Mouse (Mus musculus): ENCODE results near the gene Gm10229. TPM values are rescaled to one million over a fixed set of nuclear protein-coding genes. Genes with fewer than 3 reads are reported as not detected.
"Not testable (repeated sequence)": the region's sequence is repeated elsewhere in the genome, so short reads cannot be mapped to it uniquely, and the experiment has no call there.

The Gm10229 gene
- total RNA-seq (2021): not detected
- long read RNA-seq, experiment 1: 0 reads
- long read RNA-seq, experiment 2: 0 reads

GRCm38 (mm10) chr16:89014984-89015383, at the start of gene Gm10229:
TSS of gene Gm10229 (plus strand) at chr16:89015284.
- intact Hi-C loops (cut with DNase I); DNase-seq: not testable (repeated sequence)

- no peak for DNase-seq
- intact Hi-C loops (cut with DNase I): no loop called here
These were observed 4.4 kb upstream of the Gm10229 start, which contains the start of gene Krtap22-2 for GRCm38 (mm10) chr16:89010659-89011058. TSS of gene Krtap22-2 (minus strand) at chr16:89010759.

- DNase-seq: no peak
- intact Hi-C loops (cut with DNase I): no loop called here
These were observed 1.1 kb upstream of the Gm10229 start for GRCm38 (mm10) chr16:89013973-89014372.

GRCm38 (mm10) chr16:89031399-89031798, 16.3 kb downstream of the Gm10229 start, which contains the start of gene Krtap6-1:
TSS of gene Krtap6-1 (plus strand) at chr16:89031699.
- intact Hi-C loops (cut with DNase I); DNase-seq: not testable (repeated sequence)

- intact Hi-C loops (cut with DNase I); DNase-seq: not testable (repeated sequence)
These were observed 26.3 kb downstream of the Gm10229 start, which contains the start of gene Gm10228 for GRCm38 (mm10) chr16:89041372-89041771. TSS of gene Gm10228 (minus strand) at chr16:89041472.

- no peak for DNase-seq
- intact Hi-C loops (cut with DNase I): no loop called here
These were observed 32.7 kb downstream of the Gm10229 start, which contains the start of gene Krtap6-5 for GRCm38 (mm10) chr16:89047783-89048182. TSS of gene Krtap6-5 (minus strand) at chr16:89047883.

- intact Hi-C loops (cut with DNase I): not testable (repeated sequence)
These were observed 48.8 kb downstream of the Gm10229 start, which contains the start of gene 1110025L11Rik for GRCm38 (mm10) chr16:89063902-89064301. TSS of gene 1110025L11Rik (minus strand) at chr16:89064002.

More at GRCm38 (mm10) chr16:89063902-89064301, 48.8 kb downstream of the Gm10229 start, which contains the start of gene 1110025L11Rik:
- DNase-seq: not testable (repeated sequence)

Other genes with a start within 250 kb of the Gm10229 start
- gene 2310057N15Rik, start 241.1 kb upstream of the Gm10229 start, total RNA-seq (2021): not detected
- gene Gm5965, start 237.4 kb upstream of the Gm10229 start, total RNA-seq (2021): not detected
- gene Gm20741, start 203.1 kb upstream of the Gm10229 start, total RNA-seq (2021): not detected
- not detected for gene Krtap15, start 195.1 kb upstream of the Gm10229 start, total RNA-seq (2021)
- gene Krtap14, start 189.1 kb upstream of the Gm10229 start, total RNA-seq (2021): not detected
- not detected for gene Krtap19-1, start 145.9 kb upstream of the Gm10229 start, total RNA-seq (2021)
- not detected for gene Krtap19-2, start 141.0 kb upstream of the Gm10229 start, total RNA-seq (2021)
- not detected for gene Krtap19-3, start 137.2 kb upstream of the Gm10229 start, total RNA-seq (2021)
- gene Krtap19-4, start 130.2 kb upstream of the Gm10229 start, total RNA-seq (2021): not detected
- gene Krtap19-5, start 118.8 kb upstream of the Gm10229 start, total RNA-seq (2021): not detected
- not detected for gene Krtap19-9b, start 83.0 kb upstream of the Gm10229 start, total RNA-seq (2021)
- not detected for gene Krtap16-3, start 52.4 kb upstream of the Gm10229 start, total RNA-seq (2021)
- gene Krtap22-2, start 4.5 kb upstream of the Gm10229 start, total RNA-seq (2021): not detected
- gene Krtap6-1, start 16.4 kb downstream of the Gm10229 start, total RNA-seq (2021): not detected
- not detected for gene Gm10228, start 26.2 kb downstream of the Gm10229 start, total RNA-seq (2021)
- gene Krtap6-5, start 32.6 kb downstream of the Gm10229 start, total RNA-seq (2021): not detected
- not detected for gene 1110025L11Rik, start 48.7 kb downstream of the Gm10229 start, total RNA-seq (2021)
- gene Krtap6-3, start 68.7 kb downstream of the Gm10229 start, total RNA-seq (2021): not detected
- not detected for gene Gm6358, start 125.6 kb downstream of the Gm10229 start, total RNA-seq (2021)
- not detected for gene Gm10061, start 135.8 kb downstream of the Gm10229 start, total RNA-seq (2021)
- not detected for gene Gm9789, start 142.7 kb downstream of the Gm10229 start, total RNA-seq (2021)
- not detected for gene Gm7735, start 154.2 kb downstream of the Gm10229 start, total RNA-seq (2021)
- not detected for gene 1110057P08Rik, start 159.5 kb downstream of the Gm10229 start, total RNA-seq (2021)
- gene Krtap20-2, start 190.6 kb downstream of the Gm10229 start, total RNA-seq (2021): not detected